Mouse (Mus musculus) B cell, adult 2 months (primary cell): ENCODE results near the gene Stx3.

Experiments
- DNase-seq, 2 experiments: peaks; one replicate each; pipeline ENCODE4 v3.0.0; 2022

The Stx3 gene

GRCm38 (mm10) chr19:11807251-11807650, 12.0 kb downstream of the Stx3 start:
- no peak for DNase-seq

- DNase-seq, result no peak
Measured at GRCm38 (mm10) chr19:11804423-11804822, 14.8 kb downstream of the Stx3 start.

GRCm38 (mm10) chr19:11800531-11801315, 18.5 kb downstream of the Stx3 start:
- DNase-seq, result peak in 1 of 2 experiments; percentile 4

GRCm38 (mm10) chr19:11794447-11794846, 24.8 kb downstream of the Stx3 start:
- no peak for DNase-seq

GRCm38 (mm10) chr19:11793741-11794359, 25.4 kb downstream of the Stx3 start:
- no peak for DNase-seq

- no peak for DNase-seq
Measured at GRCm38 (mm10) chr19:11791825-11792224, 27.4 kb downstream of the Stx3 start.

GRCm38 (mm10) chr19:11788876-11789275, 30.3 kb downstream of the Stx3 start:
- no peak for DNase-seq

GRCm38 (mm10) chr19:11787826-11788225, 31.4 kb downstream of the Stx3 start:
- DNase-seq, result no peak

GRCm38 (mm10) chr19:11785409-11786154, 33.6 kb downstream of the Stx3 start:
- no peak for DNase-seq

- peak; percentile 79 for DNase-seq
Measured at GRCm38 (mm10) chr19:11777191-11777865, 41.9 kb downstream of the Stx3 start.

- DNase-seq, result peak; percentile 91 to 93
Measured at GRCm38 (mm10) chr19:11770205-11770892, 48.9 kb downstream of the Stx3 start, which contains the start of gene Mrpl16. Gene Mrpl16, plus strand, starts transcription at chr19:11770391.

- DNase-seq, result no peak
Measured at GRCm38 (mm10) chr19:11769257-11769920, 49.8 kb downstream of the Stx3 start.

- DNase-seq, result peak; percentile 70 to 71
Measured at GRCm38 (mm10) chr19:11768163-11768562, 51.0 kb downstream of the Stx3 start.

GRCm38 (mm10) chr19:11766413-11766812, 52.8 kb downstream of the Stx3 start:
- peak; percentile 66 to 69 for DNase-seq

- no peak for DNase-seq
Measured at GRCm38 (mm10) chr19:11765059-11765458, 54.1 kb downstream of the Stx3 start.

GRCm38 (mm10) chr19:11747298-11747697, 71.9 kb downstream of the Stx3 start, which contains the start of gene Gif:
Gene Gif, plus strand, starts transcription at chr19:11747554.
- DNase-seq, result no peak

GRCm38 (mm10) chr19:11745680-11746079, 73.5 kb downstream of the Stx3 start:
- no peak for DNase-seq

GRCm38 (mm10) chr19:11736455-11736854, 82.7 kb downstream of the Stx3 start:
- DNase-seq, result no peak

GRCm38 (mm10) chr19:11730278-11730677, 88.9 kb downstream of the Stx3 start:
- DNase-seq, result no peak

GRCm38 (mm10) chr19:11727304-11727703, 91.9 kb downstream of the Stx3 start:
- no peak for DNase-seq

- DNase-seq, result no peak
Measured at GRCm38 (mm10) chr19:11725915-11726314, 93.3 kb downstream of the Stx3 start.
